In genomic region chr8:120563851-120564837, GRCm38 (mm10) we compare ENCODE assay signal across 7 mouse cellular contexts. TPM values are rescaled to one million over a fixed set of nuclear protein-coding genes. Genes with fewer than 3 reads are reported as not detected.
DNase-seq lines count a peak whose midpoint lies in the region; ATAC-seq and TF ChIP-seq lines count a peak whose summit lies in the region.

No protein-coding gene starts in this region.

- H3K9me3 ChIP-seq in forebrain, postnatal 0 days (ENCODE audit: low read length) = no peaks in the 10 kb centered on the region

- peak; percentile 40 for TF ChIP-seq CTCF in forebrain, postnatal 0 days (IDR thresholded peaks at IDR 0.05; ENCODE audit: low read depth)
- TF ChIP-seq CTCF in layer of hippocampus, adult 2 months (conservative IDR thresholded peaks at IDR 0.05) = peak; percentile 53

- 0 out of 2 replicates have a peak overlapping the region, but pooled peaks have one; percentile 2 for H3K4me2 ChIP-seq in forebrain, postnatal 0 days (ENCODE audit: low read depth)

- peaks cover 19% of the 10 kb centered on the region for H3K4me1 ChIP-seq in forebrain, postnatal 0 days (ENCODE audit: insufficient read depth)

- no peak overlapping the region for H3K4me3 ChIP-seq in forebrain, postnatal 0 days (ENCODE audit: low read depth, low read length)
- H3K4me3 ChIP-seq in layer of hippocampus, adult 2 months = peak overlapping the region; percentile 0; the same call in 1 of the 2 replicates

- H3K36me3 ChIP-seq in forebrain, postnatal 0 days (ENCODE audit: insufficient read depth) = peaks cover 28% of the 10 kb centered on the region

- peak; percentile 78 for ATAC-seq in forebrain, postnatal 0 days

- intact Hi-C loops in heart, postnatal 36 days (cut with DNase I) = loop anchor here (2.0 kb wide), 1 partner anchor 23 kb away; no protein-coding TSS in a partner anchor

- peak overlapping the region; percentile 22; the same call in 1 of the 2 replicates for H3K27ac ChIP-seq in forebrain, postnatal 0 days (ENCODE audit: low read depth, low read length)
- peak overlapping the region; percentile 97 for H3K27ac ChIP-seq in layer of hippocampus, adult 2 months

- peak; percentile 97 for DNase-seq in MN1 (ENCODE audit: low spot score)
- peak; percentile 91 for DNase-seq in brain, adult 2 months (ENCODE audit: low read depth, low spot score)
- peak; percentile 70 for DNase-seq in forebrain, postnatal 0 days
- peak; percentile 89 to 90 for DNase-seq in heart, postnatal 36 days
- peak in 1 of 2 experiments; percentile 62 for DNase-seq in layer of hippocampus, adult 2 months (ENCODE audit: low spot score in 2 of 2)
- DNase-seq in lung, postnatal 14 days = peak; percentile 93
- peak; percentile 76 for DNase-seq in ovary, postnatal 36 days (ENCODE audit: low spot score)

- whole genome bisulfite sequencing in forebrain, postnatal 0 days = 14% methylated on average over 20 of the region's 20 CpGs

- no peaks in the 10 kb centered on the region for H3K27me3 ChIP-seq in forebrain, postnatal 0 days (ENCODE audit: insufficient read depth, low read length)

- no peak overlapping the region for H3K9ac ChIP-seq in forebrain, postnatal 0 days

RNA-seq across cellular contexts. Expression of gene Gins2, which starts 25.0 kb away (rescaled TPM):
- total RNA-seq in forebrain, postnatal 0 days (2014; rRNA removed) = 2.6 and 5.3 TPM in 2 replicates
- polyA plus RNA-seq in forebrain, postnatal 0 days (2015; fragmentation: Nextera tagmentation; extraction: Ambion mirVana) = 9.6 and 10.7 TPM in 2 replicates
- 1 to 10 TPM in 1 of 2 experiments, under 1 TPM in 1; 0.86 to 1.7 TPM for total RNA-seq in heart, postnatal 36 days (2021)
- total RNA-seq in layer of hippocampus, adult 2 months (2021) = 1 to 10 TPM; 5.2 to 6.2 TPM
